Mouse (Mus musculus): ENCODE data around the gene Snx32.

Gene Snx32

DNA sequence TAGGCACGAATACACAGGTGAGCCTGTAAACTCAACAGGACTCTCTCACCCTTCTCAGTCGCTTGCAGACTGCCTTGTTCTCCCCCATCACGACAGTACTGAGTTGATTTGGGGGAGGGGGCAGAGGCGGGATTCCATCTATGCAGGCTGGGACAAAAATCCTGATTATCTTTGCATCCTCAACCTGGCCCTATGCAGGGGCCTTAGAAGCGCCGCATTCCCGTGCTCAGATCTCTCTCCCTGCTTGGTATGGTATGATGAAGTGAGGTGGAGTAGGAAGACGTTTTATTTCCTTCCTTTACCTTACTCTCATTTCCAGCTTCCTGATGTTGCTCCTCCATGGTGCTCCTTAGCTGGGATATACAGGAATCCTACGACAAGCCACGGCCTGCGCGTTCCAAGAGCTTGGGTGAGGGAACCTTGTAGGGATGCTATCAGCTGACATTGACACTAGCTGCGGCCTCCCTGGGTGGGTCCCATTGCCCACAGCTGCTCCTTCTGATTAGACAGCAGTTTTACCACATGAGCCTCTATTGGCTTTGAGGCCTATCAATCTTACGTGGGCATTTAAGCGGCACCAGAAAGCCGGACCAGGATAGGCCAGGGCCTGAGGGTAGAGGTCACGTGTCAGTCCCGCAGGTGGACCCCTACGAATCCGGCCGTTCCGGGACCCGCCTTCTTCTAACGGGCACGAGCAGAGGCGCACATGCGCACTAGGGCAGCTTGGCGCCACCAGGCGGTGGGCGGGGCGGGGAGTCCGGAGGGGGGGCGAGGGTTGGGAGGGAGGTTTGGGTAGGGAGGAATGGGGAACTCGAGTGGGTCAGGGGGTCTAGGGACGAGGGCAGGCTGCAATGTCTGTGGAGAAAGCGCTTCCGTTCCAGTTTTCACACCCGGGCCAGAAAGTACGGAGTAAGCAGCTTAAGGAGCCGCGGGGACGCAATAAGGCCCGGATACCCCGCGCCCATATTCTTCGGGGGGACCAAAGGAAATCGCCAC is at the start of gene Snx32:
Gene Snx32, minus strand, starts transcription at position 508 of the 996 bp plus-strand sequence.
- DNase-seq (ENCODE audit: low read depth): peak; percentile 94

GRCm38 (mm10) chr19:5559631-5560456 is 49.5 kb upstream of the Snx32 start:
- DNase-seq (ENCODE audit: low read depth): no peak

GRCm38 (mm10) chr19:5559229-5559628 is 48.9 kb upstream of the Snx32 start:
- no peak for DNase-seq (ENCODE audit: low read depth)

- DNase-seq (ENCODE audit: low read depth): no peak
Measured at GRCm38 (mm10) chr19:5558770-5559169, 48.4 kb upstream of the Snx32 start.

DNA sequence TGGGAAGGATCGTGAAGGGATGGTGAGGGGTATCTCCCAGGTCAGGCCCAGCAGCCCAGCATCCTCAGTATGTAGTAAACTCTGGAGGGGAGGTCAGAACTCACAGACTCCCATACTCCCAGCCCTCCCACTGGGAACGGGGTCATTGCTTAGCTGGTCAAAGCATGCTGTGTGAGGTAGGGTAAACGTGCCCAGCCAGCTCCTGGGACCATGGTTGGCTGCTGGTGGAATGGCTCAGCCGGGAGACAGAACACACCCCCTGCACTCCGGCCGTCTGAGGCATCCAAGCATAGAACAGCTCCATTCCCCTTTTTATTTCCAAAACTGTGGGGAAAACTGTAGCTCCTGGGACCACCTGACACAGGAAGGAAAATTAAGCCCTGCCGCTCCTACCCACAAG is 47.8 kb upstream of the Snx32 start:
- DNase-seq (ENCODE audit: low read depth): no peak

- DNase-seq (ENCODE audit: low read depth): no peak
Measured at GRCm38 (mm10) chr19:5554212-5554611, 43.9 kb upstream of the Snx32 start.

DNA sequence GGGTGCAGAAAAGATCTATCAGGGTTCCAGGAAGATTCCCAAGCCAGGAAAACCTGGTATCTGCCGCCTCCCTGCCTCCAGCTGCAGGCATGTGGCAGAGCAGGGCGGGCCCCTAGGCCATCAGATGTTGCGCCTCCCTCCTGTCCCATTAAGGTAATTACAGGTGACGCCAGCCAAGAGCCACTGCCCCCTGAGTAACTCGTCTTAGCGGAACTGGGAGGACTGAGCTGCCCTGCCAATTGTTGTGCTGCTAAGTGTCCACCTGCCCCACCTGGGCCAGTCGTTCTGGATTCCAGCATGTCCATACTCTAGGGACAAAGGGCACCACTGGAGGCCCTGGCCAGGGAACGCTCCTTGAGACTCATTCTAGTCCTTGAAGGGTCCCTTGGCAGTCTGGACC is 43.5 kb upstream of the Snx32 start:
- DNase-seq (ENCODE audit: low read depth): no peak

GRCm38 (mm10) chr19:5547471-5548056 is 37.2 kb upstream of the Snx32 start:
- no peak for DNase-seq (ENCODE audit: low read depth)

GRCm38 (mm10) chr19:5544031-5544430 is 33.7 kb upstream of the Snx32 start:
- no peak for DNase-seq (ENCODE audit: low read depth)

DNA sequence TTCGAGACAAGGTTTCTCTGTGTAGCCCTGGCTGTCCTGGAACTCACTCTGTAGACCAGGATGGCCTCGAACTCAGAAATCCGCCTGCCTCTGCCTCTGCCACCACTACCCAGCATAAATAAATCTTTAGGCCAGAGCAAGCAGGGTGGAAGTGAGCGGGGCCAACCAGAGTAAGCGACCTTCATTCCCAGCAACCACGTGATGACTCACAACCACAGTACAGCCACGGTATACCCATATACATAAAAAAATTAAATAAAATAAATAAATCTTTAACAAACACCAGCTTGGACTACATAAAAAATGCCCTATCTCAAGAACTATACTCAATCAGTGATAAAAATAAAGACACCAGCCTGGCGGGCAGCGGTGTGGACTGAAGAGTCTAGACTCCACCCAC is 33.0 kb upstream of the Snx32 start:
- no peak for DNase-seq (ENCODE audit: low read depth)

- DNase-seq (ENCODE audit: low read depth): no peak
Measured at GRCm38 (mm10) chr19:5538786-5539185, 28.4 kb upstream of the Snx32 start.

- no peak for DNase-seq (ENCODE audit: low read depth)
Measured at GRCm38 (mm10) chr19:5532520-5532919, 22.2 kb upstream of the Snx32 start.

- DNase-seq (ENCODE audit: low read depth): no peak
Measured at GRCm38 (mm10) chr19:5530138-5530524, 19.8 kb upstream of the Snx32 start.

- peak; percentile 94 for DNase-seq (ENCODE audit: low read depth)
Measured at GRCm38 (mm10) chr19:5529325-5530137, 19.2 kb upstream of the Snx32 start.

DNA sequence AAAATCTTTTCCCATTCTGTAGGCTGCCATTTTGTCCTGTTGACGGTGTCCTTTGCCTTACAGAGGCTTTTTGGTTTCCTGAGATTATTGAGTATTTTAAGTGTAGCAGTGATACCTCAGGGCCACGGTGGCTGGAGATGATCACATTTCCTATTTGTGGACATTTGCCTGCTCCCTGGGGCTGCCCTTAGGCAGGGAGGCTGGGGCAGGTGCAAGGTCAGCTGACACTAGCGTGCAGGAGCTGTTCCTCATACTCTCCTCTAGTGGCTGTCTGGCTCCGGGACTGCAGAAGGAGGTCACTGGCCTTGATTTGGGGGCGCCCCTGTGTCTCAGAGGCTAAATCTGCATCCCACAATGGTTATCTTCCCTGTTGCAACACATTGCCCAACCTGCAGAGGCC is 14.9 kb upstream of the Snx32 start:
- DNase-seq (ENCODE audit: low read depth): no peak

DNA sequence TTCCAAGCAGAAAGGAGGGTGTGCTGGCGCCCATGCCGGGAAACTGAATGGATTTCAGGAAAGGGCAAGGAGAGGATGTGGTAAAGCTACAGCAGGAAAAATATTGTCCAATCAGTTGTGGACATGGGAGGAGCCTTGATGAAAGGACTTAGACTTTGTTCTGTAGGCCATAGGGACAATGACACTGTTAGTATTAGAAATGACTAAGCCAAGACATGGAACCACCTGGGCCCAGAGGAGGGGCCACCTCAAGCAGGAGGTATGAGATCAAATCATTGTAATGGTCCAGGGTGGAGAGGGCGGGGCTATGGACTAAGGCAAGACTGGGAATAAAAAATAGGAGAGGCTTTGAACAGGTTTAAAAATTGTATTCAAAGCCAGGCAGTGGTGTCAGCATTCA is 8.4 kb upstream of the Snx32 start:
- DNase-seq (ENCODE audit: low read depth): no peak

DNA sequence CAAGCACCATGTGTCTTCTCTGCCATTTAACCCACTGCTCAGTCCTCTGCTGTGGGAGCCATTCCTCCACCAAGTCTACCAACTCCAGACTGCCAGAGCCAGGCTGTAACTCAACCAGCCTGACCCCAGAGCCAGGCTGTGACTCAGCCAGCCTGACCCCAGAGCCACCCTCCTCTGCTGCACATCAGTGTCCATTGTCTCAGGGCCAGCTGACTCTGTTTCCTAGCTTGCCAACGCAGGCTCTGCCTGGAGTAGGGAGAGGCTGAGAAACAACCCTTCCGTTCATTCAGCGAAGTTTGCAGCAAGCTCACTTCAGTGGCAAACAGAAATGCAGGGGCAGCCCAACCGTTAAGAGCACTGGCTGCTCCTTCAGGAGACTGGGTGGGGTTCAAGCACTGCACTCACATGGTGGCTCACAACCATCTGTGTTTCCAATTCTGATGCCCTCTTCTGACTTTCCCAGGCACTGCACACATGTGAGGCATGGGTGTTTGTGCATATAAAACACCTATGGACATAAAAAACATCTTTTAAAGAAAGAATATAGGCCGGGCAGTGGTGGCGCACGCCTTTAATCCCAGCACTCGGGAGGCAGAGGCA is 6.7 kb upstream of the Snx32 start:
- DNase-seq (ENCODE audit: low read depth): no peak

GRCm38 (mm10) chr19:5515840-5516777 is 5.8 kb upstream of the Snx32 start:
- no peak for DNase-seq (ENCODE audit: low read depth)

DNA sequence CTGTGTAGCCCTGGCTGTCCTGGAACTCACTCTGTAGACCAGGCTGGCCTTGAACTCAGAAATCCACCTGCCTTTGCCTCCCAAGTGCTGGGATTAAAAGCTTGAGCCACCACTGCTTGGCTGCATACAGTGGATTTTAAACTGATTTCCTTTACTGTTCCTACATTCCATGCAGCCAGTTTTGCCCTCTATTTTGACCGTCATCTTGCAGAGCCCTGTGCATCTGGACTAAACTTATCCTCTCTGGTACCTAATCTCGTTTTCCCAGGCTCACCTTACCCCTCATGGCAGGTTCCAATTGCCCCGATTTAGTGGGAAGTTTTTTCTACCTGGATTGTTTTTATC is 2.6 kb upstream of the Snx32 start:
- no peak for DNase-seq (ENCODE audit: low read depth)
